Comparison of ENCODE assay signal across 23 mouse cellular contexts in the genomic region with DNA sequence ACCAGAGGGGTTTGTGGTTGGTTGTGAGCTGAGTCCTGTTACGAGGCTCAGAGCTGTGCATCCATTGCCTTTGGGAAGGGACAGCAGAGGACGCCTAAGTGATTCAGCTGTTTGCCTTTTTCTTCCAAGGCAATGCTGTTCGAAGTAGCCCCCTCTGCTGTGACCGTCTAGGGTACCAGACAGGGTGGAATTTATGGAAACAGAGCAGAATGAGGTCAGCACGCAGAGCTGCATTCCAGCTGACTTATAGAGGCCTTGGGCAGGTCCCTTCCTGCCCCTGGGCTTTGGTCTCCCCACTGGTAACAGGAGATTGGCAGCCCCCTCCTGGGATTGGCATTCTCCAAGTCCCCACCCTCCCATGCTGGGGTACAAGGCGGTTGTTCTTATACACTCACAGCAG. TPM values are rescaled to one million over a fixed set of nuclear protein-coding genes. Genes with fewer than 3 reads are reported as not detected.
DNase-seq lines count a peak whose midpoint lies in the region; ATAC-seq and TF ChIP-seq lines count a peak whose summit lies in the region.
"Had no signal": no experiment of that assay in that cellular context is flagged by ENCODE, and none has a peak within 500 bp of the region (broad histone marks: within the 10 kb centered on the region; RNA-seq: fewer than 3 reads in every experiment).

No protein-coding gene starts in this region.

- peaks cover 59% of the 10 kb centered on the region for H3K36me3 ChIP-seq in kidney, embryonic 15.5 days
- H3K36me3 ChIP-seq in myocyte (ENCODE audit: control insufficient read depth, insufficient read depth), result no peaks in the 10 kb centered on the region

- no peak for ATAC-seq in kidney, embryonic 15.5 days (replicated peaks; ENCODE audit: low FRiP score)
- peak; percentile 40 for ATAC-seq in Patski
- ATAC-seq: liver, embryonic 12.5 days had no signal

- POLR2A ChIA-PET in Patski (lab: Charles Lee), result interaction anchor here (0.6 kb wide), 1 partner anchor 16 kb away, joined by 4 read pairs; no protein-coding TSS in a partner anchor

- no peak overlapping the region for H3K9ac ChIP-seq in kidney, embryonic 15.5 days
- H3K9ac ChIP-seq: liver, embryonic 12.5 days had no signal

- H3ac ChIP-seq in myocyte (ENCODE audit: control insufficient read depth, insufficient read length), result no peak overlapping the region

- H3K4me3 ChIP-seq in kidney, embryonic 15.5 days (replicated peaks), result no peak overlapping the region
- H3K4me3 ChIP-seq in myocyte, result no peak overlapping the region
- H3K4me3 ChIP-seq: hindbrain, embryonic 13.5 days; liver, embryonic 12.5 days; midbrain, embryonic 10.5 days had no signal

- 61% methylated on average over 6 of the region's 6 CpGs for WGBS in kidney, embryonic 15.5 days

- H3K4me2 ChIP-seq in kidney, embryonic 15.5 days, result no peak overlapping the region
- H3K4me2 ChIP-seq in myocyte (ENCODE audit: low read depth), result peak overlapping the region; percentile 27
- H3K4me2 ChIP-seq: hindbrain, embryonic 13.5 days; liver, embryonic 12.5 days had no signal

- no peak for TF ChIP-seq CTCF in Patski (IDR thresholded peaks at IDR 0.05)

- H3K27ac ChIP-seq in kidney, embryonic 15.5 days, result 0 out of 2 replicates have a peak overlapping the region, but pooled peaks have one; percentile 54
- H3K27ac ChIP-seq: hindbrain, embryonic 13.5 days; liver, embryonic 12.5 days; midbrain, embryonic 10.5 days had no signal

- no peak for TF ChIP-seq POLR2A in myocyte (IDR thresholded peaks at IDR 0.05; ENCODE audit: insufficient read length, low read depth)

- H3K79me2 ChIP-seq in myocyte (ENCODE audit: control insufficient read depth, insufficient read depth), result no peaks in the 10 kb centered on the region

- no peaks in the 10 kb centered on the region for H3K9me3 ChIP-seq in kidney, embryonic 15.5 days (replicated peaks)
- H3K9me3 ChIP-seq: hindbrain, embryonic 13.5 days; liver, embryonic 12.5 days; midbrain, embryonic 10.5 days had no signal

- DNase-seq in kidney, postnatal 36 days, result no peak
- DNase-seq in 3T3-L1 (ENCODE audit: low read depth, low spot score) (peak; percentile 77), Patski (ENCODE audit: low read depth, low spot score) (no peak)
- DNase-seq in frontal cortex, postnatal 10 days (ENCODE audit: low spot score in 2 of 2), result no peak
- no peak for DNase-seq in left cerebral cortex, postnatal 4 days
- DNase-seq: adrenal gland, adult 2 months; cerebellum, adult 9-11 months; embryo, embryonic 11 days; gastrocnemius, postnatal 25 days; heart, postnatal 10 days; layer of hippocampus, postnatal 36 days; lung, postnatal 36 days; thymus, adult 2 months had no signal

- intact Hi-C loops in left cerebral cortex, postnatal 4 days (cut with DNase I), result no loop called here

- peaks cover 33% of the 10 kb centered on the region for H3K27me3 ChIP-seq in kidney, embryonic 15.5 days
- no peaks in the 10 kb centered on the region for H3K27me3 ChIP-seq in Patski
- no peaks in the 10 kb centered on the region for H3K27me3 ChIP-seq in myocyte (ENCODE audit: control insufficient read depth, insufficient read depth, insufficient read length)

- CTCF ChIA-PET in Patski (lab: Charles Lee), result interaction anchor here (0.8 to 1.1 kb wide), 2 partner anchors 22 to 45 kb away, joined by 3 to 5 read pairs; partner anchors contain the start of gene Zdhhc18

- in situ Hi-C loops in Patski (cut with MboI; ENCODE audit: low pct_unique_long_range_greater_than_20kb), result no loop called here

- H3K4me1 ChIP-seq in kidney, embryonic 15.5 days, result peaks cover 25% of the 10 kb centered on the region

TF ChIP-seq in myocyte, 11 proteins besides CTCF, POLR2A, EP300 and RAD21:
- TF ChIP-seq USF1 (IDR thresholded peaks at IDR 0.05; ENCODE audit: low read depth) (no peak), MYOD1 (IDR thresholded peaks at IDR 0.05; ENCODE audit: control insufficient read depth in 1 of 3, insufficient read length in 2 of 3, low read depth in 2 of 3) (peak in 2 of 3 experiments; percentile 5 to 21)
TF ChIP-seq in myocyte: peak in this region for 1.

RNA-seq across cellular contexts. Expression of gene Sfn, which starts 2.9 kb away (rescaled TPM):
- polyA plus RNA-seq in kidney, embryonic 15.5 days (2015; fragmentation: Nextera tagmentation; extraction: Ambion mirVana), result 9.8 and 13.3 TPM in 2 replicates
- polyA plus RNA-seq in Patski (2021) (5.8 TPM), myocyte (2012; fragmentation: generic; extraction: Trizol) (0.56 TPM)
- 1 to 10 TPM; 1.9 to 2.2 TPM for total RNA-seq in left cerebral cortex, postnatal 4 days (2021)

RNA-seq across cellular contexts. Expression of gene Gpn2, which starts 20.7 kb away (rescaled TPM):
- polyA plus RNA-seq in kidney, embryonic 15.5 days (2015; fragmentation: Nextera tagmentation; extraction: Ambion mirVana), result 19.8 and 20.3 TPM in 2 replicates
- polyA plus RNA-seq in Patski (2021) (15.4 TPM), myocyte (2012; fragmentation: generic; extraction: Trizol) (32.2 TPM)
- total RNA-seq in left cerebral cortex, postnatal 4 days (2021), result 10 to 100 TPM; 11.2 to 14.6 TPM

RNA-seq across cellular contexts. Expression of gene Gpatch3, which starts 30.3 kb away (rescaled TPM):
- 7.4 and 7.8 TPM in 2 replicates for polyA plus RNA-seq in kidney, embryonic 15.5 days (2015; fragmentation: Nextera tagmentation; extraction: Ambion mirVana)
- polyA plus RNA-seq in Patski (2021) (7.1 TPM), myocyte (2012; fragmentation: generic; extraction: Trizol) (4.1 TPM)
- 10 to 100 TPM in 1 of 2 experiments, 1 to 10 TPM in 1; 6.2 to 10.0 TPM for total RNA-seq in left cerebral cortex, postnatal 4 days (2021)

RNA-seq across cellular contexts. Expression of gene Zdhhc18, which starts 45.1 kb away (rescaled TPM):
- 2.5 and 3.8 TPM in 2 replicates for polyA plus RNA-seq in kidney, embryonic 15.5 days (2015; fragmentation: Nextera tagmentation; extraction: Ambion mirVana)
- 48.3 TPM for polyA plus RNA-seq in Patski (2021)
- polyA plus RNA-seq in myocyte (2012; fragmentation: generic; extraction: Trizol), result 14.3 TPM
- total RNA-seq in left cerebral cortex, postnatal 4 days (2021), result 10 to 100 TPM; 37.1 to 37.8 TPM

RNA-seq across cellular contexts. Expression of gene Nr0b2, which starts 51.7 kb away (rescaled TPM):
- polyA plus RNA-seq in kidney, embryonic 15.5 days (2015; fragmentation: Nextera tagmentation; extraction: Ambion mirVana), result 0.44 and 0.64 TPM in 2 replicates
- not detected for polyA plus RNA-seq in Patski (2021)
- polyA plus RNA-seq in myocyte (2012; fragmentation: generic; extraction: Trizol), result not detected
- total RNA-seq in left cerebral cortex, postnatal 4 days (2021), result not detected
- total RNA-seq: gastrocnemius, postnatal 25 days; layer of hippocampus, adult 18-20 months; layer of hippocampus, postnatal 36 days; left cerebral cortex, postnatal 36 days had no signal
- polyA plus RNA-seq: hindbrain, embryonic 13.5 days; kidney, embryonic 14.5 days; neural tube, embryonic 14.5 days; urinary bladder, adult 2 months had no signal
